Comparison of ENCODE assay signal across 8 mouse cellular contexts in genomic region chr15:5236538-5236937, GRCm38 (mm10). TPM values are rescaled to one million over a fixed set of nuclear protein-coding genes. Genes with fewer than 3 reads are reported as not detected.
DNase-seq lines count a peak whose midpoint lies in the region; ATAC-seq and TF ChIP-seq lines count a peak whose summit lies in the region.

No protein-coding gene starts in this region.

- TF ChIP-seq POLR2A in ES-Bruce4 (IDR thresholded peaks at IDR 0.05; ENCODE audit: insufficient read depth, low read length): no peak
- no peak for TF ChIP-seq POLR2A in olfactory bulb, adult 2 months (IDR thresholded peaks at IDR 0.05; ENCODE audit: insufficient read depth, low read depth, low read length)

- no peak for TF ChIP-seq EP300 in ES-Bruce4 (IDR thresholded peaks at IDR 0.05; ENCODE audit: insufficient read depth, low read depth, low read length)
- TF ChIP-seq EP300 in lung, postnatal 0 days (IDR thresholded peaks at IDR 0.05): no peak

- no peak overlapping the region for H3K27ac ChIP-seq in ES-Bruce4 (ENCODE audit: insufficient read depth, low read length)
- H3K27ac ChIP-seq in layer of hippocampus, adult 2 months: no peak overlapping the region
- no peak overlapping the region for H3K27ac ChIP-seq in lung, postnatal 0 days (ENCODE audit: low read length)
- no peak overlapping the region for H3K27ac ChIP-seq in olfactory bulb, adult 2 months (ENCODE audit: insufficient read depth, low read depth, low read length)

- H3K4me3 ChIP-seq in ES-Bruce4 (ENCODE audit: low read depth, low read length): no peak overlapping the region
- no peak overlapping the region for H3K4me3 ChIP-seq in layer of hippocampus, adult 2 months
- H3K4me3 ChIP-seq in lung, postnatal 0 days (ENCODE audit: low read depth, low read length): no peak overlapping the region
- no peak overlapping the region for H3K4me3 ChIP-seq in olfactory bulb, adult 2 months (ENCODE audit: insufficient read depth, low read depth, low read length)

- H3K36me3 ChIP-seq in ES-Bruce4 (ENCODE audit: control insufficient read depth, insufficient read depth, low read length, poor library complexity, severe bottlenecking): no peaks in the 10 kb centered on the region
- no peaks in the 10 kb centered on the region for H3K36me3 ChIP-seq in lung, postnatal 0 days (ENCODE audit: insufficient read depth, low read length)

- peak; percentile 96 for TF ChIP-seq CTCF in ES-Bruce4 (IDR thresholded peaks at IDR 0.05; ENCODE audit: low read depth, low read length)
- peak; percentile 99 for TF ChIP-seq CTCF in layer of hippocampus, adult 2 months (conservative IDR thresholded peaks at IDR 0.05)
- peak; percentile 96 for TF ChIP-seq CTCF in lung, postnatal 0 days (IDR thresholded peaks at IDR 0.05)
- TF ChIP-seq CTCF in olfactory bulb, adult 2 months (IDR thresholded peaks at IDR 0.05; ENCODE audit: insufficient read depth, low read depth, low read length): peak; percentile 83

- peak; percentile 87 for ATAC-seq in erythroblast, adult 5-6 weeks (replicated peaks; ENCODE audit: low FRiP score, poor library complexity, severe bottlenecking)
- peak; percentile 63; the same call in 1 of the 2 replicates for ATAC-seq in lung, postnatal 0 days

- 16% methylated on average over 6 of the region's 6 CpGs for WGBS in lung, postnatal 0 days
- WGBS in olfactory bulb, adult 2 months: 11% methylated on average over 6 of the region's 6 CpGs

- no peak overlapping the region for H3K4me2 ChIP-seq in lung, postnatal 0 days (replicated peaks; ENCODE audit: low read depth, low read length)

- H3K27me3 ChIP-seq in ES-Bruce4 (ENCODE audit: control insufficient read depth, insufficient read depth, low read length, poor library complexity, severe bottlenecking): no peaks in the 10 kb centered on the region; the same call in 1 of the 2 replicates
- 0 out of 2 replicates have a peak, but pooled peaks cover 5% of the 10 kb centered on the region for H3K27me3 ChIP-seq in lung, postnatal 0 days (replicated peaks; ENCODE audit: insufficient read depth, low read length)

- no peaks in the 10 kb centered on the region for H3K4me1 ChIP-seq in ES-Bruce4 (ENCODE audit: control insufficient read depth, insufficient read depth, low read length)
- H3K4me1 ChIP-seq in lung, postnatal 0 days (ENCODE audit: insufficient read depth, low read depth, low read length): 0 out of 2 replicates have a peak, but pooled peaks cover 2% of the 10 kb centered on the region
- peaks cover 3% of the 10 kb centered on the region; the same call in 1 of the 2 replicates for H3K4me1 ChIP-seq in olfactory bulb, adult 2 months (ENCODE audit: control insufficient read depth, insufficient read depth, low read length)

- intact Hi-C loops in heart, postnatal 36 days (cut with DNase I): loop anchor here (1.0 to 10.0 kb wide), 4 partner anchors 42 to 1388 kb away; no protein-coding TSS in a partner anchor

- no peak overlapping the region for H3K9ac ChIP-seq in ES-Bruce4 (ENCODE audit: low read depth, poor library complexity, severe bottlenecking)
- H3K9ac ChIP-seq in lung, postnatal 0 days (replicated peaks; ENCODE audit: low read depth): no peak overlapping the region

- DNase-seq in brain, adult 2 months (ENCODE audit: low read depth, low spot score): peak; percentile 82
- peak; percentile 81 to 86 for DNase-seq in heart, postnatal 36 days
- DNase-seq in layer of hippocampus, adult 2 months (ENCODE audit: low spot score in 2 of 2): peak; percentile 67 to 84
- DNase-seq in lung, postnatal 0 days (ENCODE audit: low spot score): peak; percentile 76
- peak; percentile 86 for DNase-seq in thymus, postnatal 0 days (ENCODE audit: low spot score)

- no peaks in the 10 kb centered on the region for H3K9me3 ChIP-seq in ES-Bruce4 (replicated peaks; ENCODE audit: control insufficient read depth, insufficient read depth, low read length, poor library complexity, severe bottlenecking)
- no peaks in the 10 kb centered on the region for H3K9me3 ChIP-seq in lung, postnatal 0 days (ENCODE audit: low read length)

RNA-seq across cellular contexts. Expression of gene Ptger4, which starts 7.4 kb away (rescaled TPM):
- polyA plus RNA-seq in ES-Bruce4 (2011; ENCODE audit: insufficient read depth, insufficient read length, low read depth, missing spikeins): 0.53 and 1.3 TPM in 2 replicates
- 4.8 and 13.6 TPM in 2 replicates for total RNA-seq in erythroblast, adult 5-6 weeks (2015; ENCODE audit: low replicate concordance)
- 2.0 and 3.7 TPM in 2 replicates for total RNA-seq in erythroblast, adult 5-6 weeks (2017; ENCODE audit: low replicate concordance)
- 1 to 10 TPM; 2.4 to 4.3 TPM for total RNA-seq in heart, postnatal 36 days (2021)
- 1 to 10 TPM in 1 of 2 experiments, under 1 TPM in 1; 0.82 to 1.1 TPM for total RNA-seq in layer of hippocampus, adult 2 months (2021)
- polyA plus RNA-seq in lung, postnatal 0 days (2015; fragmentation: Nextera tagmentation; extraction: Ambion mirVana): 4.2 and 4.5 TPM in 2 replicates
- polyA plus RNA-seq in olfactory bulb, adult 2 months (2012; ENCODE audit: insufficient read depth, insufficient read length, low replicate concordance, missing spikeins): not detected in 2 replicates
- 18.2 and 18.3 TPM in 2 replicates for polyA plus RNA-seq in thymus, postnatal 0 days (2015; fragmentation: Nextera tagmentation; extraction: Ambion mirVana)

RNA-seq across cellular contexts. Expression of gene Ttc33, which starts 51.2 kb away (rescaled TPM):
- polyA plus RNA-seq in ES-Bruce4 (2011; ENCODE audit: insufficient read depth, insufficient read length, low read depth, missing spikeins): 22.8 and 29.6 TPM in 2 replicates
- 12.3 and 29.4 TPM in 2 replicates for total RNA-seq in erythroblast, adult 5-6 weeks (2015; ENCODE audit: low replicate concordance)
- total RNA-seq in erythroblast, adult 5-6 weeks (2017; ENCODE audit: low replicate concordance): 26.4 and 28.4 TPM in 2 replicates
- 10 to 100 TPM; 38.2 to 40.7 TPM for total RNA-seq in heart, postnatal 36 days (2021)
- 10 to 100 TPM; 85.2 to 93.3 TPM for total RNA-seq in layer of hippocampus, adult 2 months (2021)
- 35.4 and 35.9 TPM in 2 replicates for polyA plus RNA-seq in lung, postnatal 0 days (2015; fragmentation: Nextera tagmentation; extraction: Ambion mirVana)
- polyA plus RNA-seq in olfactory bulb, adult 2 months (2012; ENCODE audit: insufficient read depth, insufficient read length, low replicate concordance, missing spikeins): not detected in 2 replicates
- 43.6 and 45.9 TPM in 2 replicates for polyA plus RNA-seq in thymus, postnatal 0 days (2015; fragmentation: Nextera tagmentation; extraction: Ambion mirVana)

Comparison
In these comparisons a context has a peak if more than half of its experiments do, and no peak if none do; other contexts are left out.
1. RNA of gene Ttc33, which starts 51.2 kb away (polyA plus RNA-seq): 43.6 to 45.9 TPM in thymus, postnatal 0 days, 35.4 to 35.9 TPM in lung, postnatal 0 days and 22.8 to 29.6 TPM in ES-Bruce4; not detected in olfactory bulb, adult 2 months; every median in the first group is over 10 times any median in the second.
2. Peak in every context shown above with its lines, with median percentiles within 50 percentile points of each other: CTCF ChIP-seq and DNase-seq.